Mouse (Mus musculus) small intestine, adult 2 months (tissue): ENCODE measurements around the gene Lmcd1. TPM values are rescaled to one million over a fixed set of nuclear protein-coding genes. Genes with fewer than 3 reads are reported as not detected.

Source experiments
- H3K27ac ChIP-seq: fragments of 200-500 bp; 2 replicates; pipeline ENCODE4 v1.5.1; 2012; ENCODE audit warnings: low read depth, low read length, control low read depth, inconsistent platforms; ENCODE audit not compliant: insufficient read depth
- H3K27me3 ChIP-seq: fragments of 200-500 bp; 2 replicates; pipeline ENCODE4 v1.6.1; 2012; ENCODE audit warnings: mild to moderate bottlenecking, moderate library complexity, low read length, inconsistent platforms; ENCODE audit not compliant: control insufficient read depth, insufficient read depth
- H3K36me3 ChIP-seq: fragments of 200-500 bp; 2 replicates; pipeline ENCODE4 v1.6.1; 2012; ENCODE audit warnings: mild to moderate bottlenecking, low read length, control low read depth, inconsistent platforms; ENCODE audit not compliant: control insufficient read depth, insufficient read depth
- H3K4me1 ChIP-seq: fragments of 200-500 bp; 2 replicates; pipeline ENCODE4 v1.6.1; 2012; ENCODE audit warnings: low read length, inconsistent platforms, mixed read lengths; ENCODE audit not compliant: control insufficient read depth, insufficient read depth, insufficient read length
- H3K4me3 ChIP-seq: fragments of 200-500 bp; 2 replicates; pipeline ENCODE4 v1.5.1; 2012; ENCODE audit warnings: low read depth, mild to moderate bottlenecking, control low read depth, inconsistent platforms, low read length, moderate library complexity
- CTCF ChIP-seq: fragments of 200-500 bp; IDR thresholded peaks from 2 replicates; pipeline ENCODE4 v1.5.1; 2012; ENCODE audit warnings: low read depth, mild to moderate bottlenecking, control low read depth, inconsistent platforms, low read length, moderate library complexity, mixed read lengths; ENCODE audit not compliant: insufficient replicate concordance, insufficient read length; ENCODE audit errors: extremely low read depth
- POLR2A ChIP-seq: fragments of 200-500 bp; IDR thresholded peaks from 2 replicates; pipeline ENCODE4 v1.6.1; 2012; ENCODE audit warnings: low read depth, mild to moderate bottlenecking, control low read depth, inconsistent platforms, low read length, moderate library complexity
- WGBS: fragments of 180-500 bp; shearing (Covaris S2); methylation state at CpG from one replicate; pipeline ENCODE4 v1.1.7; 2018; 5-methylcytosine and 5-hydroxymethylcytosine counted together
- polyA plus RNA-seq: library from polyadenylated mRNA; depleted of rRNA; stranded (reverse); fragments of >200 nt; gene quantifications from 2 replicates; pipeline ENCODE4 v1.2.3, GENCODE M21; 2012

Lmcd1 gene
- polyA plus RNA-seq, 1 experiment: 5.8 TPM

DNA sequence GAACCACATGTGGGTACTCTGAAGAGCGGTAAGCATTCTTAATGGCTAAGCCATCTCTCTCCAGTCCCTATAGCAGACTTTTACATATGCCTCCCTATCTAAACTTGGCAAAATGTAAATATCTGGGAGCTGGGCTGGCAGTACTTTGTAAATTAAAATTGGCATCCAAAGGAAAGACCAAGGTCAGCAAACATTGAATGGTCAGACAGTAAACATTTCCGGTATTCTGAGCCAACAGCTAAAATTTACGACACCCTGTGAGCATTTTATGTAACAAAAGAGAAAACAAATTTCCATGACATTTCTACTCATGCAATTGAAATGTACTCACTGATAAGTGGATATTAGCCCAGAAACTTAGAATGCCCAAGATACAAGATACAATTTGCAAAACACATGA is 51.7 kb downstream of the Lmcd1 start:
- Histone ChIP-seq H3K27me3 (no peaks in the 10 kb centered on the region), H3K4me3 (no peak overlapping the region), H3K27ac (no peak overlapping the region), H3K36me3 (peaks cover 5% of the 10 kb centered on the region; the same call in 1 of the 2 replicates), H3K4me1 (0 out of 2 replicates have a peak, but pooled peaks cover 2% of the 10 kb centered on the region)
- no peak for TF ChIP-seq POLR2A
- TF ChIP-seq CTCF: no peak
- WGBS: 86% methylated on average over 3 of the region's 3 CpGs

DNA sequence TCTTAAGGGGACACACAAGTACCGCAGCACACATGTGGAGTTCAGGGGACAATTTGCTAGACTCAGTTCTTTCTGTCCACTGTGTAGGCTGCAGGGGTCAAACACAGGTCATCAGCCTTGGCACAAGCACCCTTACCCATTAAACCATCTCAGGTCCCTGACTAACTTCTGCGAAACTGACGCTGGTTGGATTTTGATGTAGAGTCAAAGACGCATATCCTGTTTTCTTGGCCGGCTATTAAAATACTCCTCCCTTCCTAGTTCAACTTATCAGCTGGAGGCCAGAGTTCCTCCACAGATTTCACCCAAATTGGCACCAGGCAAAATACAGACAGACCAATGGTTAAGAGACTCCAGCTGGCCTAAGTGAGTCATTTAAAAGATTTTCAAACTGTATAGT is 54.2 kb downstream of the Lmcd1 start:
- no peak overlapping the region for H3K27ac ChIP-seq
- WGBS: 66% methylated on average over 5 of the region's 5 CpGs
- peaks cover 5% of the 10 kb centered on the region; the same call in 1 of the 2 replicates for H3K36me3 ChIP-seq
- TF ChIP-seq CTCF: no peak
- no peak for TF ChIP-seq POLR2A
- H3K4me1 ChIP-seq: 0 out of 2 replicates have a peak, but pooled peaks cover 2% of the 10 kb centered on the region
- no peak overlapping the region for H3K4me3 ChIP-seq
- no peaks in the 10 kb centered on the region for H3K27me3 ChIP-seq

DNA sequence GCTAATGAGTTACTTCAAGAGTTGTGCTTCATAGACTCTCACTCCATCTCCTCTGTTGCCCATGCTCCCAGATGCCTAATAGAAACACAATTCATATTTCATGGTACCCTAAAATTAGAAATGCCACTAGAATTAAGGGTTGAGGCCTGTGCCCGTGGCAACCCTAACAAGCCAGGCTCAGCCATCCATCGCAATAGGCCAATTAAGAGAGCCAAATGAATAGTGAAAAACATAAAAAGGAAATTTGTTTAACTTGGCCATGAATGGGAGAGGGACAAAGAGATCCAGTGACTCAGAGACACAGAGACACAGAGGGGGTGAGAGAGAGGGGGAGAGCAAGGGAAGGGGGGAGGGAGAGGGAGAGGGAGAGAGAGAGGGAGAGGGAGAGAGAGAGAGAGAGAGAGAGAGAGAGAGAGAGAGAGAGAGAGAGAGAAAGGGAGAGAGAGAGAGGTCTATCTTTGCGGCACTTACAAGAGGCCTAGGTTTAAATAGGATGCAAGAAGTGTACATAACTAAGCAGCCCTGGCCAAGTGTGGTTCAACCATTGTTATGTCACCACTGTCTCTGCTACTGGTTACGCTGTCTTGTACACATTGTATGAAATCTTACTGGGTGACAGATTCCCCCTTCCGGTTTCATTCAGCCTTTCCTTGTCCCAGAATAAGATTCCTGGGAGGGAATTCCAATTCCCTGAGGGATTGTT is 57.1 kb downstream of the Lmcd1 start:
- Histone ChIP-seq H3K4me3 (no peak overlapping the region), H3K36me3 (peaks cover 5% of the 10 kb centered on the region; the same call in 1 of the 2 replicates), H3K27me3 (no peaks in the 10 kb centered on the region), H3K4me1 (no peaks in the 10 kb centered on the region), H3K27ac (no peak overlapping the region)
- 85% methylated on average over 5 of the region's 5 CpGs for WGBS
- TF ChIP-seq CTCF (no peak), POLR2A (no peak)

DNA sequence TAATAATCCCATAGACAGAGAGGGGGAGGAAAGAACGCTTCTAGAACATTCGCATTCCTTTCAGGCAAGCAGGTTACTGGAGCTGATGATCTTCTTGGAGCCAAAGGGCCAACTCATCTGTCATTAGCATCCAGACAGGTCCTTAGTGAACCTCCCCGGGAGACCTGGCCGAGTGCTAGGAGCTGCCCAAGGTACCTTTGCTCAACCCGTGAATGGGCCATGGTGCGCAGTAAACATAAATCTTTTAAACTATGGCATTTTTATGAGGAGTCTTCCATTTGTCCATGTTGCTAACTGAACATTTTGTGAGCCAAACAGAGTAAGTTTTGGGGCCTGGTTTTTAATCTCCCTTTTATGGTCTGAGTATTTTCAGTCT is 57.7 kb downstream of the Lmcd1 start:
- Histone ChIP-seq H3K27me3 (no peaks in the 10 kb centered on the region), H3K27ac (no peak overlapping the region), H3K36me3 (peaks cover 5% of the 10 kb centered on the region; the same call in 1 of the 2 replicates), H3K4me1 (no peaks in the 10 kb centered on the region), H3K4me3 (no peak overlapping the region)
- 75% methylated on average over 6 of the region's 6 CpGs for WGBS
- TF ChIP-seq POLR2A: no peak
- TF ChIP-seq CTCF: no peak

DNA sequence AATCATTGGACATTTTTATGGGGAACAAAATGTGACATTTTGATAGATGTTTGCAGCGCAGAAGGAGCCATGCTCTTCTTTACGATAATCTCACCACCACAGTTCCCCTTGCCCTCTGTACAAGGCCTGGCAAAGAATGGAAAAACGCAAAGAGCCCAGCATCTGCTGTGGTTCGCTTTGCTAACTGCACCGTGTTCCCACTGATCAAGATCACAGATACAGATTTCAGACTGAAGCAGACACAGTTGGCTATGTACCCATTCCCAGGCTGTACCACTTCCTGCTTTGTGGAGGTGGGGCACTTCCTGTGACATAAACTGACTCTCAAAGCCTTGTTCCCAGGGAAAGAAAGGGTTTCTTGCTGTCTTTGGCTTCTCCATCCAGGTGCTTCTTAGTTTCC is 60.4 kb downstream of the Lmcd1 start:
- Histone ChIP-seq H3K4me1 (no peaks in the 10 kb centered on the region), H3K4me3 (no peak overlapping the region), H3K27ac (no peak overlapping the region), H3K36me3 (peaks cover 3% of the 10 kb centered on the region; the same call in 1 of the 2 replicates), H3K27me3 (no peaks in the 10 kb centered on the region)
- 67% methylated on average over 5 of the region's 5 CpGs for WGBS
- TF ChIP-seq CTCF (no peak), POLR2A (no peak)

DNA sequence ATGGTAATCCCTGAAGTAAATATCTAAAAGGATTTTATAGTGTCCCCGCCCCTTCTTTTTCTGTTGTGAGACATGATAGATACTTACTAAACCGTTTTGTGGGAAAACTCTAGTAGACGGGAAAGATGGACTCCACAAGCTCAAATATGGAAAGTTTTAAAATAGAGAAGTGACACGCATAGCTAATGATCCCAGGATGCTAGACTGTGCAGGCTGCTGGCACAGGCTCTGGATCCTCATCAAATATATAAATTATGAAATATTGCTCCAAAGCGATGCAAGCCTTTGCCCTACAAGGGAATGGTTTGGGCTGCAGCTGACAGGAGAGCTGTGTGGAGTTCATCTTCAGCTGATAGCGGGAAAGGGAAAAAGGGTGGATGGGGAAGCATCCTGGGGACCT is 64.1 kb downstream of the Lmcd1 start:
- TF ChIP-seq CTCF: no peak
- no peak for TF ChIP-seq POLR2A
- no peaks in the 10 kb centered on the region for H3K36me3 ChIP-seq
- H3K27me3 ChIP-seq: no peaks in the 10 kb centered on the region
- no peak overlapping the region for H3K4me3 ChIP-seq
- H3K27ac ChIP-seq: no peak overlapping the region
- H3K4me1 ChIP-seq: no peaks in the 10 kb centered on the region
- 76% methylated on average over 6 of the region's 6 CpGs for WGBS

DNA sequence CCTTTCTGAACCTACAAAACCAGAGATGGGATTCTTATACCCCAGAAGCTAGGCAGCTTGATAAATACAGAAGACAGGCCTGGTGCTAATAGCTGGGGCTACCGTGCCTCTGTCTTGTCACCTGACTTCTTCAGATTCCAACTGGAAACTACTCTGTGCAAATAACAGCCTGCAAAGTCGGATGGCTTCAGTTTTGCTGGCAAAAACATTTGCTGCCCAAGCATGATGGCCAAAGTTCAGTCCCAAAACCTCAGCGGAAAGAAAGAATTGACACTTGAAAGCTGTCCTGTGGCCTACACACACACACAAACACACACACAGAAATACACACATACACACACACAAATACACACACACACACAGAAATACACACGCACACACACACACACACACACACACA is 65.5 kb downstream of the Lmcd1 start:
- Histone ChIP-seq H3K27ac (no peak overlapping the region), H3K4me1 (no peaks in the 10 kb centered on the region), H3K36me3 (no peaks in the 10 kb centered on the region), H3K27me3 (no peaks in the 10 kb centered on the region), H3K4me3 (no peak overlapping the region)
- WGBS: 66% methylated on average over 4 of the region's 4 CpGs
- TF ChIP-seq POLR2A: no peak
- no peak for TF ChIP-seq CTCF
